In genomic region chr1:18637334-18637733, GRCm38 (mm10) we compare ENCODE assay signal across 18 mouse cellular contexts.
"Had no signal": no experiment of that assay in that cellular context is flagged by ENCODE, and none has a peak within 500 bp of the region (broad histone marks: within the 10 kb centered on the region; RNA-seq: fewer than 3 reads in every experiment).

No protein-coding gene starts in this region.

- H3K4me1 ChIP-seq: liver, embryonic 12.5 days; neural tube, embryonic 15.5 days had no signal

- DNase-seq: lung, adult 18-20 months; lung, embryonic 14.5 days; lung, postnatal 10 days; lung, postnatal 4 days; retina, postnatal 1 day; right cerebral cortex, adult 18-20 months; right cerebral cortex, postnatal 25 days; right cerebral cortex, postnatal 4 days; spleen, adult 18-20 months; thymus, adult 18-20 months; thymus, postnatal 36 days had no signal

- H3K27me3 ChIP-seq: liver, embryonic 12.5 days; midbrain, embryonic 12.5 days; midbrain, embryonic 15.5 days; neural tube, embryonic 13.5 days; neural tube, embryonic 15.5 days had no signal

- H3K27ac ChIP-seq: liver, embryonic 12.5 days; liver, embryonic 14.5 days; midbrain, embryonic 12.5 days; midbrain, embryonic 15.5 days; neural tube, embryonic 13.5 days; neural tube, embryonic 15.5 days had no signal

- H3K9me3 ChIP-seq: liver, embryonic 12.5 days; midbrain, embryonic 12.5 days; midbrain, embryonic 15.5 days; neural tube, embryonic 13.5 days; neural tube, embryonic 15.5 days had no signal

- H3K4me3 ChIP-seq: liver, embryonic 12.5 days; midbrain, embryonic 12.5 days; midbrain, embryonic 15.5 days; myocyte; neural tube, embryonic 13.5 days; neural tube, embryonic 15.5 days had no signal

- ATAC-seq: liver, embryonic 12.5 days; midbrain, embryonic 15.5 days had no signal

- H3K9ac ChIP-seq: liver, embryonic 12.5 days; liver, embryonic 14.5 days; lung, embryonic 14.5 days; midbrain, embryonic 12.5 days; midbrain, embryonic 15.5 days; neural tube, embryonic 13.5 days; neural tube, embryonic 15.5 days had no signal

- H3K4me2 ChIP-seq: liver, embryonic 12.5 days; lung, embryonic 14.5 days; midbrain, embryonic 12.5 days; midbrain, embryonic 15.5 days; neural tube, embryonic 13.5 days; neural tube, embryonic 15.5 days had no signal

- H3K36me3 ChIP-seq: liver, embryonic 12.5 days; midbrain, embryonic 12.5 days; midbrain, embryonic 15.5 days; neural tube, embryonic 13.5 days; neural tube, embryonic 15.5 days had no signal
